Mouse (Mus musculus) heart, embryonic 14.5 days (tissue): ENCODE data around the gene Fryl. TPM values are rescaled to one million over a fixed set of nuclear protein-coding genes. Genes with fewer than 3 reads are reported as not detected.

Source experiments
- ATAC-seq: fragments of 200-750 bp; cut with Nextera tagmentation; 2 replicates; pipeline ENCODE4 v1.8.0; 2017; ENCODE audit warnings: low read depth, moderate TSS enrichment; ENCODE audit not compliant: insufficient number of reproducible peaks, insufficient read depth, low FRiP score
- H3K27ac ChIP-seq, 2 experiments: fragments of 200-500 bp in 1 of 2; fragments of 300-500 bp in 1 of 2; sonication (generic) in 1 of 2; replicated peaks in 1 of 2; 2 replicates each; pipeline ENCODE4 v1.5.1; 2012 to 2014; ENCODE audit warnings: low read depth in 2 of 2, low read length in 2 of 2, control low read depth in 1 of 2, mild to moderate bottlenecking in 1 of 2, mixed read lengths in 1 of 2; ENCODE audit not compliant: control insufficient read depth in 1 of 2, insufficient read depth in 1 of 2
- H3K27me3 ChIP-seq: fragments of 300-500 bp; sonication (generic); 2 replicates; pipeline ENCODE4 v1.6.1; 2014; ENCODE audit warnings: mild to moderate bottlenecking, low read length, control low read depth; ENCODE audit not compliant: control insufficient read depth, insufficient read depth
- H3K36me3 ChIP-seq: fragments of 300-500 bp; sonication (generic); 2 replicates; pipeline ENCODE4 v1.6.1; 2014; ENCODE audit warnings: mild to moderate bottlenecking, control low read depth, low read length, mixed read lengths; ENCODE audit not compliant: control insufficient read depth, insufficient read depth
- H3K4me1 ChIP-seq, 2 experiments: fragments of 200-500 bp in 1 of 2; fragments of 300-500 bp in 1 of 2; sonication (generic) in 1 of 2; 2 replicates each; pipeline ENCODE4 v1.6.1; 2012 to 2014; ENCODE audit warnings: low read length in 2 of 2, control low read depth in 1 of 2, mixed read lengths in 1 of 2; ENCODE audit not compliant: control insufficient read depth in 2 of 2, insufficient read depth in 2 of 2
- H3K4me2 ChIP-seq: fragments of 300-500 bp; sonication (generic); 2 replicates; pipeline ENCODE4 v1.6.1; 2014; ENCODE audit warnings: mild to moderate bottlenecking, low read length
- H3K4me3 ChIP-seq, 2 experiments: fragments of 200-500 bp in 1 of 2; fragments of 300-500 bp in 1 of 2; sonication (generic) in 1 of 2; 2 replicates each; pipeline ENCODE4 v1.5.1; 2012 to 2014; ENCODE audit warnings: low read length in 2 of 2, mild to moderate bottlenecking in 2 of 2, control low read depth in 1 of 2, low read depth in 1 of 2, moderate library complexity in 1 of 2; ENCODE audit not compliant: control insufficient read depth in 1 of 2, insufficient read depth in 1 of 2
- H3K9ac ChIP-seq: fragments of 300-500 bp; sonication (generic); 2 replicates; pipeline ENCODE4 v1.6.1; 2014; ENCODE audit warnings: mild to moderate bottlenecking, low read length
- H3K9me3 ChIP-seq: fragments of 300-500 bp; sonication (generic); 2 replicates; pipeline ENCODE4 v1.6.1; 2016; ENCODE audit warnings: low read length, control low read depth; ENCODE audit not compliant: control insufficient read depth
- WGBS: fragments of 180-500 bp; shearing (Covaris S2); extraction: QIAGEN DNeasy Blood & Tissue Kit; methylation state at CpG from one replicate; pipeline ENCODE4 v1.1.7; 2014; 5-methylcytosine and 5-hydroxymethylcytosine counted together
- polyA plus RNA-seq: library from polyadenylated mRNA; unstranded; fragments of >200 nt; fragmentation: Nextera tagmentation; extraction: Ambion mirVana; gene quantifications from 2 replicates; pipeline ENCODE4 v1.2.1, GENCODE M21; 2014

Fryl gene
- polyA plus RNA-seq, 1 experiment from 2014 or later: 35.0 TPM

GRCm38 (mm10) chr5:73129871-73130270 is 126.5 kb downstream of the Fryl start:
- no peak for ATAC-seq

GRCm38 (mm10) chr5:73119969-73120725 is 136.3 kb downstream of the Fryl start:
- Histone ChIP-seq H3K9me3 (no peaks in the 10 kb centered on the region), H3K27me3 (no peaks in the 10 kb centered on the region), H3K9ac (no peak overlapping the region), H3K4me2 (no peak overlapping the region), H3K4me3 (no peak overlapping the region), H3K4me1 (no peaks in the 10 kb centered on the region), H3K36me3 (peaks cover 74% of the 10 kb centered on the region), H3K27ac (no peak overlapping the region)
- ATAC-seq: no peak
- 93% methylated on average over 13 of the region's 13 CpGs for WGBS

More at GRCm38 (mm10) chr5:73129871-73130270, 126.5 kb downstream of the Fryl start:
- no peaks in the 10 kb centered on the region for H3K9me3 ChIP-seq
- peaks cover 5 to 9% of the 10 kb centered on the region in 2 experiments for H3K4me1 ChIP-seq
- no peak overlapping the region for H3K27ac ChIP-seq
- H3K27me3 ChIP-seq: no peaks in the 10 kb centered on the region
- H3K4me2 ChIP-seq: no peak overlapping the region
- H3K36me3 ChIP-seq: peaks cover 59% of the 10 kb centered on the region
- 58% methylated on average over 5 of the region's 5 CpGs for WGBS
- H3K9ac ChIP-seq: no peak overlapping the region
- H3K4me3 ChIP-seq: no peak overlapping the region

GRCm38 (mm10) chr5:73119524-73119923 is 136.9 kb downstream of the Fryl start:
- Histone ChIP-seq H3K4me2 (no peak overlapping the region), H3K27me3 (no peaks in the 10 kb centered on the region), H3K4me3 (no peak overlapping the region), H3K27ac (no peak overlapping the region), H3K36me3 (peaks cover 68% of the 10 kb centered on the region), H3K9me3 (no peaks in the 10 kb centered on the region), H3K9ac (no peak overlapping the region), H3K4me1 (no peaks in the 10 kb centered on the region)
- ATAC-seq: no peak
- 90% methylated on average over 5 of the region's 5 CpGs for WGBS

GRCm38 (mm10) chr5:73118786-73119185 is 137.6 kb downstream of the Fryl start:
- Histone ChIP-seq H3K4me2 (no peak overlapping the region), H3K4me3 (no peak overlapping the region), H3K4me1 (no peaks in the 10 kb centered on the region), H3K9me3 (no peaks in the 10 kb centered on the region), H3K9ac (no peak overlapping the region), H3K27ac (no peak overlapping the region), H3K36me3 (peaks cover 65% of the 10 kb centered on the region), H3K27me3 (no peaks in the 10 kb centered on the region)
- whole genome bisulfite sequencing: 92% methylated on average over 14 of the region's 14 CpGs
- ATAC-seq: no peak

- WGBS: 91% methylated on average over 4 of the region's 4 CpGs
These were observed 141.5 kb downstream of the Fryl start for GRCm38 (mm10) chr5:73114878-73115277.

GRCm38 (mm10) chr5:73112331-73112730 is 144.1 kb downstream of the Fryl start:
- H3K27ac ChIP-seq: no peak overlapping the region
- WGBS: 86% methylated on average over 13 of the region's 13 CpGs
- no peaks in the 10 kb centered on the region for H3K9me3 ChIP-seq
- ATAC-seq: no peak
- H3K4me1 ChIP-seq: no peaks in the 10 kb centered on the region
- no peak overlapping the region for H3K9ac ChIP-seq
- H3K4me3 ChIP-seq: no peak overlapping the region
- peaks cover 64% of the 10 kb centered on the region for H3K36me3 ChIP-seq
- H3K27me3 ChIP-seq: no peaks in the 10 kb centered on the region
- H3K4me2 ChIP-seq: no peak overlapping the region

More at GRCm38 (mm10) chr5:73114878-73115277, 141.5 kb downstream of the Fryl start:
- Histone ChIP-seq H3K27ac (no peak overlapping the region), H3K4me3 (no peak overlapping the region), H3K4me2 (no peak overlapping the region), H3K9me3 (no peaks in the 10 kb centered on the region), H3K36me3 (peaks cover 65% of the 10 kb centered on the region), H3K27me3 (no peaks in the 10 kb centered on the region), H3K9ac (no peak overlapping the region), H3K4me1 (no peaks in the 10 kb centered on the region)
- no peak for ATAC-seq

- ATAC-seq: no peak
- Histone ChIP-seq H3K27ac (no peak overlapping the region), H3K4me2 (no peak overlapping the region), H3K36me3 (peaks cover 92% of the 10 kb centered on the region), H3K9ac (no peak overlapping the region), H3K27me3 (no peaks in the 10 kb centered on the region), H3K4me3 (no peak overlapping the region), H3K9me3 (no peaks in the 10 kb centered on the region), H3K4me1 (no peaks in the 10 kb centered on the region)
- 88% methylated on average over 7 of the region's 7 CpGs for WGBS
These were observed 152.8 kb downstream of the Fryl start for GRCm38 (mm10) chr5:73103657-73104056.
